Mouse (Mus musculus): ENCODE results near the gene Ints12.

GRCm38 (mm10) chr3:133094305-133094704 is 2.7 kb downstream of the Ints12 start:
- TF ChIP-seq CTCF (IDR thresholded peaks at IDR 0.05; ENCODE audit: extremely low read depth, insufficient read depth, low read length): no peak
- no peak for TF ChIP-seq POLR2A (IDR thresholded peaks at IDR 0.05; ENCODE audit: extremely low read depth, insufficient read depth, low read length)
